Mouse (Mus musculus) CD4-positive naive resting alpha-beta T cell, adult 76 days (primary cell): ENCODE results near the gene Pramef25. TPM values are rescaled to one million over a fixed set of nuclear protein-coding genes. Genes with fewer than 3 reads are reported as not detected.

ENCODE experiments used
- total RNA-seq: library from RNA; stranded (reverse); gene quantifications from one replicate; pipeline ENCODE4 v1.2.4, GENCODE M21; 2023

The Pramef25 gene
- total RNA-seq: not detected

GRCm38 (mm10) chr4:143950916-143951315 lies at the start of gene Pramef25:
TSS of gene Pramef25 (minus strand) at chr4:143951016.

DNA sequence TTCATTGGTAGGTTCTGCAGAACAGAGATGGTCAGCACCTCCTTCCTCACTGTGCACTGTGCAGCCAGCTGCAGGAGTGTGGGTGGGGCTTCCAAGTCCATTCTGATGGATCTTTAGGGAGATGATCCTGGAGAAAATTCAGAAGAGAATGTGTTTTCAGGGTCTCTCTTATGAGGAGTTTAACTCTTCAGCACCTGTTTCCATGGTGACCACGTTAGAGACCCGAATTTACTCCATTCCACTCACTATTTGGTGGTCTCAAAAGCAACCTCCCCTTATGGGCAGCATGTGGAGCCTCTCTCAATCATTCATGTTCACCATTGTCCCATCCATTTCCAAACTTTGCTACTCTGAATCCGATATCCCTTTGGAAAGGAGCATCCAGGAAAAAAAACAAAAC lies 43.5 kb upstream of the Pramef25 start, which contains the start of gene Pramef17:
Gene Pramef17, minus strand, starts transcription at position 101 of the 400 bp plus-strand sequence.

GRCm38 (mm10) chr4:143966850-143967249 lies 16.0 kb upstream of the Pramef25 start, which contains the start of gene Gm13101:
TSS of gene Gm13101 (minus strand) at chr4:143966950.

GRCm38 (mm10) chr4:143900280-143900679 lies 50.5 kb downstream of the Pramef25 start, which contains the start of gene Pramef6:
TSS of gene Pramef6 (minus strand) at chr4:143900380.

Other genes with a start within 250 kb of the Pramef25 start
- gene Gm13089, start 248.3 kb downstream of the Pramef25 start, total RNA-seq: not detected
- gene Gm13078, start 231.6 kb downstream of the Pramef25 start, total RNA-seq: not detected
- not detected for gene Gm13023, start 161.7 kb downstream of the Pramef25 start, total RNA-seq
- gene Gm13084, start 134.9 kb downstream of the Pramef25 start, total RNA-seq: not detected
- gene Gm13103, start 104.5 kb downstream of the Pramef25 start, total RNA-seq: not detected
- gene Pramef6, start 50.6 kb downstream of the Pramef25 start, total RNA-seq: not detected
- gene Gm13101, start 15.9 kb upstream of the Pramef25 start, total RNA-seq: not detected
- not detected for gene Pramef17, start 43.4 kb upstream of the Pramef25 start, total RNA-seq
- gene Pramel4, start 108.1 kb upstream of the Pramef25 start, total RNA-seq: not detected
- not detected for gene Gm13102, start 155.5 kb upstream of the Pramef25 start, total RNA-seq
- gene Oog3, start 211.6 kb upstream of the Pramef25 start, total RNA-seq: not detected
- gene Oog2, start 239.7 kb upstream of the Pramef25 start, total RNA-seq: not detected